Mouse (Mus musculus): ENCODE results near the gene Gbgt1. TPM values are rescaled to one million over a fixed set of nuclear protein-coding genes. Genes with fewer than 3 reads are reported as not detected.

Gbgt1 gene
- polyA plus RNA-seq, 1 experiment, result 4.7 TPM

GRCm38 (mm10) chr2:28528354-28528730 is 31.7 kb downstream of the Gbgt1 start:
- 95% methylated on average over 7 of the region's 7 CpGs for WGBS
- TF ChIP-seq CTCF (IDR thresholded peaks at IDR 0.05; ENCODE audit: extremely low read depth, insufficient read length, insufficient replicate concordance, low read depth, low read length) (no peak), POLR2A (IDR thresholded peaks at IDR 0.05; ENCODE audit: low read depth, low read length) (no peak)

DNA sequence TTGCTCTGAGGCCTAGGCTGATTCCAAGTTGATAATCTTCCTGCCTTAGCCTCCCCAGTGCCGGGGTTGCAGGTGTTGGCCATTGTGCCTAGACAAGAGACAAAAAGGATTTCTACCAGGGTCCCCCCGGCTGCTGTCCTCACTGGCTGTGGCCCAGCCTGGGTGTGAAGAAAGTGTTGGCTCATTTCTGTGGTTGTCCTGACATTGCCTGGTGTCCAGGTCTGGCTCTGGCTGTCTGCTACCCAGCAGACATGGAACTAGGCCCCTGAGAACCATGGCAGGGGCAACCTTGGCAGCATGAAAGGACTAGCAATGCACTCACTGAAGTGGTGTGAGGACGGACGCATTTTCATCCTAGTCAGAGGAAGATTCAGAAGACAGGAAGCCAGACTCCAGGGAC is 33.2 kb downstream of the Gbgt1 start:
- Histone ChIP-seq H3K27me3 (ENCODE audit: control insufficient read depth, insufficient read depth, low read length) (no peaks in the 10 kb centered on the region), H3K27ac (ENCODE audit: insufficient read depth, low read depth, low read length) (no peak overlapping the region), H3K4me1 (ENCODE audit: control insufficient read depth, insufficient read depth, insufficient read length, low read length) (peaks cover 38% of the 10 kb centered on the region), H3K4me3 (ENCODE audit: low read depth, low read length) (no peak overlapping the region), H3K36me3 (ENCODE audit: control insufficient read depth, insufficient read depth, low read length) (no peaks in the 10 kb centered on the region)
- no peak for TF ChIP-seq POLR2A (IDR thresholded peaks at IDR 0.05; ENCODE audit: low read depth, low read length)
- TF ChIP-seq CTCF (IDR thresholded peaks at IDR 0.05; ENCODE audit: extremely low read depth, insufficient read length, insufficient replicate concordance, low read depth, low read length), result no peak
- WGBS, result 85% methylated on average over 4 of the region's 4 CpGs

More at GRCm38 (mm10) chr2:28528354-28528730, 31.7 kb downstream of the Gbgt1 start:
- H3K4me3 ChIP-seq (ENCODE audit: low read depth, low read length), result no peak overlapping the region
- H3K27ac ChIP-seq (ENCODE audit: insufficient read depth, low read depth, low read length), result no peak overlapping the region
- no peaks in the 10 kb centered on the region for H3K36me3 ChIP-seq (ENCODE audit: control insufficient read depth, insufficient read depth, low read length)
- peaks cover 42% of the 10 kb centered on the region for H3K4me1 ChIP-seq (ENCODE audit: control insufficient read depth, insufficient read depth, insufficient read length, low read length)
- no peaks in the 10 kb centered on the region for H3K27me3 ChIP-seq (ENCODE audit: control insufficient read depth, insufficient read depth, low read length)

DNA sequence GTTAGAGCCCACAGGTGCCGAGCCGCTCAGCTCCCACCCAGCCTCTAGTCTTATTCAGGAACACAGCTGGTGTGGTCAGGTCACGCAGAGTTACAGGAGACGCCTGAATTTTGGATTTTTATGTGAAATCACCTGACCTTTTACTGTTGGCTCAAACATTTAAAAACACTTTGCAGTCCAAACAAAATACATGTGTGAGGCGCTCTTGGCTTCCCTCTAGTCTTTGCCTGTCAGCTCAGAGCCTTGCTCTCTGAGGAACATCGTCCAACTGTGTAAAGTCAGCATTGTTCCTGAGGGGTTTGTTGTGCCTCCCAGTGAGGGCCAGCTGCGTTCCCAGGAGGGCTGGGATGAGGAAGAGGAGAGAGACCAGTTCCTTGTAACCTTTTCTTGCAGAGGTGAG is 33.6 kb downstream of the Gbgt1 start:
- TF ChIP-seq CTCF (IDR thresholded peaks at IDR 0.05; ENCODE audit: extremely low read depth, insufficient read length, insufficient replicate concordance, low read depth, low read length) (no peak), POLR2A (IDR thresholded peaks at IDR 0.05; ENCODE audit: low read depth, low read length) (no peak)
- 82% methylated on average over 7 of the region's 7 CpGs for WGBS

DNA sequence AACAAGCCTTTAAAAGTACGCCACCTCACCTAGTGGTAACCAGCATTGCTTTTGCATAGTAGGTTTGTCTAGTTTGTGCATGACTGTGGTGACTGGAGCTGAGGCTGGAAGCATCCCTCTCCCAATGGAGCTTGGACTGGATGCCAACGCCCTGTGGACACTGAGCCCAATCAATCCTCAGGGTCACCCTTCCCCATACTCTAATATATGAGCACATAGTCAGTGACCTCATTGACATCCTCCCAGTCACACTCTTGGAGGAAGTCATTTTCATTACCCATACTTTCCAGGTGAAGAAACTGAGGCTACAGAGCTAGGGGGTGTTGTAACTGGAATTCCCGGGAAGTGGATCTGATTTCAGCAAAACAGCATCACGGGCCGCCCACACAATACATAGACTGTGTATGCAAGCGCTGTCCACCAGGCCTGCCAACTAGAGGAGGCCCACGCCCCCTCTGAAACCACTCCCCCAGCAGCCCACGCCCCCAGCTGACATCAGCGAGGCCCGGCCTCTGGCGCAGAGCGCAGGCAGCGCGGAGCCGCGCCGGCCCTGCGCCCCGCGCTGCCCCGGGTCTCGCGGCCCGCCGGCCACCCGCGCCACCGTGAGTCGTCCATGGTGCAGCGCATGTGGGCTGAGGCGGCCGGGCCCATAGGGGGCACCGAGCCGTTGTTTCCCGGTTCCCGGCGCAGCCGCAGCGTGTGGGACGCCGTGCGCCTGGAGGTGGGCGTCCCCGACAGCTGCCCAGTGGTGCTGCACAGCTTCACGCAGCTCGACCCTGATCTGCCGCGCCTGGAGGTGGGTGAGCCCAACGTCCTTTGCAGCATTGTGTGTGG is 36.5 kb downstream of the Gbgt1 start:
- WGBS, result 4% methylated on average over 49 of the region's 49 CpGs
- peaks cover 45% of the 10 kb centered on the region for H3K4me1 ChIP-seq (ENCODE audit: control insufficient read depth, insufficient read depth, insufficient read length, low read length)
- H3K27ac ChIP-seq (ENCODE audit: insufficient read depth, low read depth, low read length), result peak overlapping the region; percentile 60
- peak overlapping the region; percentile 78 for H3K4me3 ChIP-seq (ENCODE audit: low read depth, low read length)
- TF ChIP-seq POLR2A (IDR thresholded peaks at IDR 0.05; ENCODE audit: low read depth, low read length) (peak; percentile 45; the same call in 1 of the 2 replicates), CTCF (IDR thresholded peaks at IDR 0.05; ENCODE audit: extremely low read depth, insufficient read length, insufficient replicate concordance, low read depth, low read length) (0 out of 2 replicates have a peak, but pooled peaks have one; percentile 8)
- H3K27me3 ChIP-seq (ENCODE audit: control insufficient read depth, insufficient read depth, low read length), result no peaks in the 10 kb centered on the region
- no peaks in the 10 kb centered on the region for H3K36me3 ChIP-seq (ENCODE audit: control insufficient read depth, insufficient read depth, low read length)

More for the DNA sequence above, 33.6 kb downstream of the Gbgt1 start:
- Histone ChIP-seq H3K27me3 (ENCODE audit: control insufficient read depth, insufficient read depth, low read length) (no peaks in the 10 kb centered on the region), H3K4me3 (ENCODE audit: low read depth, low read length) (no peak overlapping the region), H3K4me1 (ENCODE audit: control insufficient read depth, insufficient read depth, insufficient read length, low read length) (peaks cover 36% of the 10 kb centered on the region), H3K27ac (ENCODE audit: insufficient read depth, low read depth, low read length) (no peak overlapping the region; the same call in 1 of the 2 replicates), H3K36me3 (ENCODE audit: control insufficient read depth, insufficient read depth, low read length) (no peaks in the 10 kb centered on the region)

DNA sequence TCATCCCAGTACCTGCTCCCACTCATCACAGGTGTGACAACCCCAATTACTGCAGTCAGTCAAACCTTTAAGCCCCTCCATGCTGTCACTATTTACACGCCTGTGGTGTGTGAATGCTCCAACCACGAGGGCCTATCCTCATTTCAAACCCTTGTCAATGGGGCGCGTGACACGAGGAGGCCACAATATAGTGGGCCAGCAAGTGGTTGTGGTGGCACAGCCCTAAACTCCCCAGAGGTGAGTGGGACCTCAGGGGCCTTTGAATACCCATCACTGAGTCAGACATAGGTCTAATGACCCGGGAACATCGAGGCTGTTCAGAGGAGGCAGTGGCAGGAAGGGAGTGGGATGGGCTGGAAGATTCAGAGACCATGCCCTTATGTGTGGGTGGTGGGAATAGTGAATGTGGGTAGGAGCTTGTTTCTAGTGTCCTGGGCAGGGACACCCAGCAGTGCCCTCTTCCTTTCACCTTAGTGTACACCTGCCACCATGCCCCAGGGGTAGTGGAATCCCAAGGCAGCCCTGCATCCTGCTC is 37.3 kb downstream of the Gbgt1 start:
- TF ChIP-seq CTCF (IDR thresholded peaks at IDR 0.05; ENCODE audit: extremely low read depth, insufficient read length, insufficient replicate concordance, low read depth, low read length), result no peak
- no peak for TF ChIP-seq POLR2A (IDR thresholded peaks at IDR 0.05; ENCODE audit: low read depth, low read length)
- Histone ChIP-seq H3K36me3 (ENCODE audit: control insufficient read depth, insufficient read depth, low read length) (no peaks in the 10 kb centered on the region), H3K4me1 (ENCODE audit: control insufficient read depth, insufficient read depth, insufficient read length, low read length) (peaks cover 53% of the 10 kb centered on the region), H3K27me3 (ENCODE audit: control insufficient read depth, insufficient read depth, low read length) (no peaks in the 10 kb centered on the region), H3K4me3 (ENCODE audit: low read depth, low read length) (peak overlapping the region; percentile 78), H3K27ac (ENCODE audit: insufficient read depth, low read depth, low read length) (peak overlapping the region; percentile 60; the same call in 1 of the 2 replicates)
- 75% methylated on average over 7 of the region's 7 CpGs for WGBS

DNA sequence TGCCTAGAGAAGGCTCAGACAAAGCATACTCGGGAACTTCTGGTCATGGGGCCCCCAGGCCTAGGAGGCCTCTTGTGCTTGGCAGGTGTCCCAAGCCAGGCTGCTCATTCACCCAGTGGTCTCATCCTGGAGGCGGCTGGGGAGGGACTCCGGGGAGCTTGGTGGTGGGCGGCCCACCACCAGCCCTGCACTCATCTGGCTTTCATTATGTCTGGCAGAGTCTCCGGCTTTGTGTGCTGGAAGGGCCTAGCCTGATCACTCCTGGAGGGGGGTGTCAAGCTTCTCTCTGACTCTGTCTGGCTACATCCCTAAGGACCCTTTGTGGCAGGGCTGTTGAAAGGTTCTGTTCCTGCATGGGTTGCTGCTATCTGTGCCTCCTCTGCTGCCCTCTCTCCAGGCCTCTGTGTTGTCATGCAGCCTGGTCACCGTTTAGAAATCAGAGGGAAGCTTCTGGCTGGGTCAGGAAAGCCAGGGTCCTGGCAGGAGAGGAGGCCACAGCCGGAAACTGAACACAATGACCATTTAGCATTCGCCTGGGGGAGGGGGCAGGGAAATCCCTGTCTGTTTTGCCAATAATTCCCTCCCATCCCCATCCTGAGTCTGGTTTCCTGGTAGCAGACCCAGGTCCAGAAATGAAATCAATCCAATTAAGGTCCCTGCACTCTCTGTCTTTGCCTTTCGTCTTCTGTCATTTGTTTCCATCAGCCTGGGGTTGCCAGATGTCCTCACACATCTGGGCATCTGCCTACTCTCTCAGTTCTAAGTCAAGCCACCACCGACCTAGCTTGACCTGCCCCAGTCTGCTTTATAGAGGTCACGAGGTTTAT is 38.0 kb downstream of the Gbgt1 start:
- Histone ChIP-seq H3K4me3 (ENCODE audit: low read depth, low read length) (peak overlapping the region; percentile 78), H3K27ac (ENCODE audit: insufficient read depth, low read depth, low read length) (peak overlapping the region; percentile 60), H3K27me3 (ENCODE audit: control insufficient read depth, insufficient read depth, low read length) (no peaks in the 10 kb centered on the region), H3K4me1 (ENCODE audit: control insufficient read depth, insufficient read depth, insufficient read length, low read length) (peaks cover 60% of the 10 kb centered on the region), H3K36me3 (ENCODE audit: control insufficient read depth, insufficient read depth, low read length) (no peaks in the 10 kb centered on the region)
- WGBS, result 72% methylated on average over 11 of the region's 11 CpGs
- TF ChIP-seq CTCF (IDR thresholded peaks at IDR 0.05; ENCODE audit: extremely low read depth, insufficient read length, insufficient replicate concordance, low read depth, low read length) (no peak), POLR2A (IDR thresholded peaks at IDR 0.05; ENCODE audit: low read depth, low read length) (no peak)

- WGBS, result 74% methylated on average over 4 of the region's 4 CpGs
- TF ChIP-seq CTCF (IDR thresholded peaks at IDR 0.05; ENCODE audit: extremely low read depth, insufficient read length, insufficient replicate concordance, low read depth, low read length), result no peak
- TF ChIP-seq POLR2A (IDR thresholded peaks at IDR 0.05; ENCODE audit: low read depth, low read length), result no peak
- Histone ChIP-seq H3K27me3 (ENCODE audit: control insufficient read depth, insufficient read depth, low read length) (no peaks in the 10 kb centered on the region), H3K36me3 (ENCODE audit: control insufficient read depth, insufficient read depth, low read length) (no peaks in the 10 kb centered on the region), H3K4me1 (ENCODE audit: control insufficient read depth, insufficient read depth, insufficient read length, low read length) (peaks cover 65% of the 10 kb centered on the region), H3K4me3 (ENCODE audit: low read depth, low read length) (no peak overlapping the region), H3K27ac (ENCODE audit: insufficient read depth, low read depth, low read length) (peak overlapping the region; percentile 60)
Measured at GRCm38 (mm10) chr2:28535263-28535540, 38.5 kb downstream of the Gbgt1 start.

Measured in small intestine, adult 2 months (tissue).